Mouse (Mus musculus) small intestine, adult 2 months (tissue): ENCODE measurements around the gene Grwd1.

Source experiments
- CTCF ChIP-seq: fragments of 200-500 bp; IDR thresholded peaks from 2 replicates; pipeline ENCODE4 v1.5.1; 2012; ENCODE audit warnings: low read depth, mild to moderate bottlenecking, control low read depth, inconsistent platforms, low read length, moderate library complexity, mixed read lengths; ENCODE audit not compliant: insufficient replicate concordance, insufficient read length; ENCODE audit errors: extremely low read depth
- POLR2A ChIP-seq: fragments of 200-500 bp; IDR thresholded peaks from 2 replicates; pipeline ENCODE4 v1.6.1; 2012; ENCODE audit warnings: low read depth, mild to moderate bottlenecking, control low read depth, inconsistent platforms, low read length, moderate library complexity

DNA sequence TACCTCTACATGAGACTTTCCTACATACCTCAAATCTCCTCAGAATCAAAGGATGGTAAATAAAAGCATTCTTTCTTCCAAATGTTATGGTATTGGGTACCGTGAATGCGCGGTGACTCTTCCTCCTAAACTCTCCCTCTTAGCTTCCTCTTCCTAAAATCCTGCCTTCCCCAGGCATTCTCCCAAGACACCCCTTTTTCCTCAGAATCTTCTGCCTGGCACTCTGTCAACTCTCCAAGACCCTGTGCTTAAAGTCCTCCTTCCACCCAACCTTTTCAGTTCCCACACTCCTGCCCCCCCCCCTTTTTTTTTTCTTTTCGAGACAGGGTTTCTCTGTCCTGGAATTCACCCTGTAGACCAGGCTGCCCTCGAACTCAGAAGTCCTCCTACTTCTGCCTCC lies 15.9 kb downstream of the Grwd1 start:
- TF ChIP-seq POLR2A (no peak), CTCF (no peak)
